Mouse (Mus musculus): Measurements from ENCODE around the gene Gcdh. TPM values are rescaled to one million over a fixed set of nuclear protein-coding genes. Genes with fewer than 3 reads are reported as not detected.

Gcdh gene
- total RNA-seq, 1 experiment from 2014 or later = 59.5 TPM

Small RNAs within 50 kb of the gene (microRNA-seq; reads per million reads assigned to microRNA genes)
- gene Gm24197 (0 reads per million in 2 experiments), gene Mir7069 (1.8 to 3.4 reads per million in 2 experiments)

Other genes with a start within 250 kb of the Gcdh start
- 19.6 and 22.3 TPM in 2 replicates for gene Ier2, start 231.1 kb downstream of the Gcdh start, total RNA-seq (2021)
- 75.1 and 83.9 TPM in 2 replicates for gene Trmt1, start 207.6 kb downstream of the Gcdh start, total RNA-seq (2021)
- gene Nacc1, start 206.1 kb downstream of the Gcdh start, total RNA-seq (2021) = 73.9 and 76.0 TPM in 2 replicates
- 3.1 and 3.8 TPM in 2 replicates for gene Lyl1, start 192.5 kb downstream of the Gcdh start, total RNA-seq (2021)
- gene G430095P16Rik, start 170.9 kb downstream of the Gcdh start, total RNA-seq (2021) = not detected in 2 replicates
- 87.7 and 111 TPM in 2 replicates for gene Nfix, start 93.6 kb downstream of the Gcdh start, total RNA-seq (2021)
- 11.2 and 11.6 TPM in 2 replicates for gene Dand5, start 71.1 kb downstream of the Gcdh start, total RNA-seq (2021)
- gene Gadd45gip1, start 62.4 kb downstream of the Gcdh start, total RNA-seq (2021) = 55.1 and 59.9 TPM in 2 replicates
- gene Rad23a, start 53.3 kb downstream of the Gcdh start, total RNA-seq (2021) = 116 and 120 TPM in 2 replicates
- gene Calr, start 47.0 kb downstream of the Gcdh start, total RNA-seq (2021) = 489 and 566 TPM in 2 replicates
- gene Farsa, start 36.9 kb downstream of the Gcdh start, total RNA-seq (2021) = 62.3 and 67.2 TPM in 2 replicates
- 10.6 and 13.9 TPM in 2 replicates for gene Syce2, start 21.8 kb downstream of the Gcdh start, total RNA-seq (2021)
- 0.27 TPM in 1 of 2 replicates, not detected in the other for gene Klf1, start 8.0 kb upstream of the Gcdh start, total RNA-seq (2021)
- 13.6 and 14.6 TPM in 2 replicates for gene Dnase2a, start 14.6 kb upstream of the Gcdh start, total RNA-seq (2021)
- gene Mast1, start 43.4 kb upstream of the Gcdh start, total RNA-seq (2021) = 1.3 and 3.0 TPM in 2 replicates
- gene Rtbdn, start 53.1 kb upstream of the Gcdh start, total RNA-seq (2021) = not detected in 2 replicates
- gene Gm49661, start 75.5 kb upstream of the Gcdh start, total RNA-seq (2021) = 4.4 TPM in 1 of 2 replicates, not detected in the other
- 496 and 624 TPM in 2 replicates for gene Prdx2, start 75.7 kb upstream of the Gcdh start, total RNA-seq (2021)
- gene Rnaseh2a, start 75.8 kb upstream of the Gcdh start, total RNA-seq (2021) = 101 and 159 TPM in 2 replicates
- gene Junb, start 84.8 kb upstream of the Gcdh start, total RNA-seq (2021) = 32.8 and 33.2 TPM in 2 replicates
- gene Hook2, start 96.7 kb upstream of the Gcdh start, total RNA-seq (2021) = 7.7 and 10.8 TPM in 2 replicates
- not detected in 2 replicates for gene Best2, start 120.6 kb upstream of the Gcdh start, total RNA-seq (2021)
- gene Asna1, start 131.4 kb upstream of the Gcdh start, total RNA-seq (2021) = 95.0 and 105 TPM in 2 replicates
- 152 and 164 TPM in 2 replicates for gene Trir, start 132.9 kb upstream of the Gcdh start, total RNA-seq (2021)
- gene Tnpo2, start 143.0 kb upstream of the Gcdh start, total RNA-seq (2021) = 71.1 and 78.3 TPM in 2 replicates
- gene Fbxw9, start 166.1 kb upstream of the Gcdh start, total RNA-seq (2021) = 17.7 and 21.7 TPM in 2 replicates
- not detected in 2 replicates for gene Gm5741, start 174.1 kb upstream of the Gcdh start, total RNA-seq (2021)
- 25.8 and 36.9 TPM in 2 replicates for gene Dhps, start 177.8 kb upstream of the Gcdh start, total RNA-seq (2021)
- gene Wdr83os, start 186.8 kb upstream of the Gcdh start, total RNA-seq (2021) = 86.5 and 108 TPM in 2 replicates
- 22.7 and 29.2 TPM in 2 replicates for gene Wdr83, start 187.4 kb upstream of the Gcdh start, total RNA-seq (2021)
- gene Man2b1, start 189.3 kb upstream of the Gcdh start, total RNA-seq (2021) = 54.3 and 58.5 TPM in 2 replicates
- gene Zfp791, start 229.2 kb upstream of the Gcdh start, total RNA-seq (2021) = 1.5 and 2.4 TPM in 2 replicates

Data from adrenal gland, postnatal 25 days (tissue).